Mouse (Mus musculus) limb, embryonic 10.5 days (tissue): ENCODE measurements around the gene Il22ra2. TPM values are rescaled to one million over a fixed set of nuclear protein-coding genes. Genes with fewer than 3 reads are reported as not detected.
"Not testable (repeated sequence)": the region's sequence is repeated elsewhere in the genome, so short reads cannot be mapped to it uniquely, and the experiment has no call there.

Source experiments
- DNase-seq: peaks from one replicate; pipeline ENCODE4 v3.0.0-alpha.2; 2017; ENCODE audit warnings: low spot score
- H3K27ac ChIP-seq: fragments of 300-500 bp; sonication (generic); 2 replicates; pipeline ENCODE4 v1.5.1; 2016; ENCODE audit warnings: mild to moderate bottlenecking
- H3K27me3 ChIP-seq: fragments of 300-500 bp; sonication (generic); 2 replicates; pipeline ENCODE4 v1.6.1; 2016; ENCODE audit warnings: low read depth, mild to moderate bottlenecking; ENCODE audit not compliant: poor library complexity, severe bottlenecking
- H3K36me3 ChIP-seq: fragments of 300-500 bp; sonication (generic); 2 replicates; pipeline ENCODE4 v1.6.1; 2016; ENCODE audit warnings: mild to moderate bottlenecking, moderate library complexity
- H3K4me1 ChIP-seq: fragments of 300-500 bp; sonication (generic); 2 replicates; pipeline ENCODE4 v1.6.1; 2016
- H3K4me3 ChIP-seq: fragments of 300-500 bp; sonication (generic); 2 replicates; pipeline ENCODE4 v1.5.1; 2016; ENCODE audit warnings: mild to moderate bottlenecking, moderate library complexity
- H3K9me3 ChIP-seq: fragments of 300-500 bp; sonication (generic); replicated peaks from 2 replicates; pipeline ENCODE4 v1.6.1; 2016; ENCODE audit warnings: mild to moderate bottlenecking
- WGBS: fragments of 180-500 bp; shearing (Covaris S2); methylation state at CpG from one replicate; pipeline ENCODE4 v1.1.7; 2016; 5-methylcytosine and 5-hydroxymethylcytosine counted together
- polyA plus RNA-seq: library from polyadenylated mRNA; unstranded; fragments of >200 nt; fragmentation: Nextera tagmentation; extraction: Ambion mirVana; gene quantifications from 2 replicates; pipeline ENCODE4 v1.2.1, GENCODE M21; 2016

Gene Il22ra2
- polyA plus RNA-seq, 1 experiment from 2014 or later, result not detected

GRCm38 (mm10) chr10:19591641-19592441, 30.0 kb upstream of the Il22ra2 start, which contains the start of gene Ifngr1:
Ifngr1 (plus strand) TSS chr10:19591949.
- peak within 1 kb of the TSS; percentile 93 for H3K27ac ChIP-seq
- peaks cover 11% of the 10 kb centered on the region for H3K4me1 ChIP-seq
- no peaks in the 10 kb centered on the region for H3K9me3 ChIP-seq
- no peaks in the 10 kb centered on the region for H3K27me3 ChIP-seq
- peak within 1 kb of the TSS; percentile 71 for H3K4me3 ChIP-seq
- WGBS, result under 1% methylated on average over 52 of the region's 52 CpGs
- peak; percentile 96 for DNase-seq
- no peaks in the 10 kb centered on the region for H3K36me3 ChIP-seq

GRCm38 (mm10) chr10:19592556-19592955, 29.2 kb upstream of the Il22ra2 start:
- Histone ChIP-seq H3K27ac (peak overlapping the region; percentile 93), H3K4me3 (peak overlapping the region; percentile 71)

GRCm38 (mm10) chr10:19593296-19593695, 28.5 kb upstream of the Il22ra2 start:
- Histone ChIP-seq H3K36me3 (peaks cover 5% of the 10 kb centered on the region), H3K27ac (no peak overlapping the region), H3K9me3 (no peaks in the 10 kb centered on the region), H3K27me3 (no peaks in the 10 kb centered on the region), H3K4me3 (no peak overlapping the region), H3K4me1 (peaks cover 11% of the 10 kb centered on the region)
- 86% methylated on average over 3 of the region's 3 CpGs for WGBS
- DNase-seq, result no peak

More at GRCm38 (mm10) chr10:19592556-19592955, 29.2 kb upstream of the Il22ra2 start:
- H3K27me3 ChIP-seq, result no peaks in the 10 kb centered on the region
- no peaks in the 10 kb centered on the region for H3K36me3 ChIP-seq
- 6% methylated on average over 3 of the region's 3 CpGs for WGBS
- DNase-seq, result no peak
- H3K4me1 ChIP-seq, result peaks cover 11% of the 10 kb centered on the region
- H3K9me3 ChIP-seq, result no peaks in the 10 kb centered on the region

GRCm38 (mm10) chr10:19594201-19594905, 27.4 kb upstream of the Il22ra2 start:
- DNase-seq, result no peak
- Histone ChIP-seq H3K4me3 (no peak overlapping the region), H3K27ac (no peak overlapping the region), H3K9me3 (no peaks in the 10 kb centered on the region), H3K27me3 (no peaks in the 10 kb centered on the region), H3K36me3 (peaks cover 15% of the 10 kb centered on the region), H3K4me1 (peaks cover 11% of the 10 kb centered on the region)
- WGBS, result 84% methylated on average over 3 of the region's 3 CpGs

- Histone ChIP-seq H3K4me3 (no peak overlapping the region), H3K4me1 (peaks cover 11% of the 10 kb centered on the region), H3K36me3 (peaks cover 28% of the 10 kb centered on the region), H3K27me3 (no peaks in the 10 kb centered on the region), H3K9me3 (no peaks in the 10 kb centered on the region), H3K27ac (no peak overlapping the region)
- DNase-seq, result no peak
- WGBS, result 92% methylated on average over 4 of the region's 4 CpGs
Measured at GRCm38 (mm10) chr10:19596866-19597265, 24.9 kb upstream of the Il22ra2 start.

- 91% methylated on average over 11 of the region's 11 CpGs for whole genome bisulfite sequencing
- H3K27ac ChIP-seq, result no peak overlapping the region
- H3K27me3 ChIP-seq, result no peaks in the 10 kb centered on the region
- H3K4me3 ChIP-seq, result no peak overlapping the region
- H3K4me1 ChIP-seq, result peaks cover 9% of the 10 kb centered on the region; the same call in 1 of the 2 replicates
- H3K36me3 ChIP-seq, result peaks cover 40% of the 10 kb centered on the region
- DNase-seq, result no peak
- no peaks in the 10 kb centered on the region for H3K9me3 ChIP-seq
Measured at GRCm38 (mm10) chr10:19598091-19598490, 23.7 kb upstream of the Il22ra2 start.

- Histone ChIP-seq H3K9me3 (no peaks in the 10 kb centered on the region), H3K36me3 (peaks cover 54% of the 10 kb centered on the region), H3K27ac (no peak overlapping the region), H3K4me1 (peaks cover 3% of the 10 kb centered on the region; the same call in 1 of the 2 replicates), H3K4me3 (no peak overlapping the region), H3K27me3 (no peaks in the 10 kb centered on the region)
- 86% methylated on average over 6 of the region's 6 CpGs for WGBS
- DNase-seq, result no peak
Measured at GRCm38 (mm10) chr10:19599331-19600092, 22.3 kb upstream of the Il22ra2 start.

- DNase-seq, result no peak
- WGBS, result 83% methylated on average over 3 of the region's 3 CpGs
- no peak overlapping the region for H3K4me3 ChIP-seq
- H3K4me1 ChIP-seq, result peaks cover 3% of the 10 kb centered on the region; the same call in 1 of the 2 replicates
- no peaks in the 10 kb centered on the region for H3K9me3 ChIP-seq
- H3K36me3 ChIP-seq, result peaks cover 60% of the 10 kb centered on the region
- no peaks in the 10 kb centered on the region for H3K27me3 ChIP-seq
- H3K27ac ChIP-seq, result no peak overlapping the region
Measured at GRCm38 (mm10) chr10:19600093-19600420, 21.7 kb upstream of the Il22ra2 start.

- not testable (repeated sequence) for H3K4me3 ChIP-seq, H3K4me1 ChIP-seq, H3K27me3 ChIP-seq, H3K9me3 ChIP-seq
- Histone ChIP-seq H3K36me3 (peaks cover 74% of the 10 kb centered on the region), H3K27ac (peak overlapping the region; percentile 67; the same call in 1 of the 2 replicates)
- 11% methylated on average over 1 of the region's 1 CpGs for WGBS
- DNase-seq, result peak; percentile 46
Measured at GRCm38 (mm10) chr10:19601502-19601901, 20.3 kb upstream of the Il22ra2 start.

- no peaks in the 10 kb centered on the region for H3K9me3 ChIP-seq
- DNase-seq, result no peak
- 94% methylated on average over 6 of the region's 6 CpGs for WGBS
- H3K27me3 ChIP-seq, result no peaks in the 10 kb centered on the region
- H3K4me3 ChIP-seq, result no peak overlapping the region
- peaks cover 88% of the 10 kb centered on the region for H3K36me3 ChIP-seq
- no peak overlapping the region for H3K27ac ChIP-seq
- H3K4me1 ChIP-seq, result peaks cover 3% of the 10 kb centered on the region; the same call in 1 of the 2 replicates
Measured at GRCm38 (mm10) chr10:19603231-19603630, 18.6 kb upstream of the Il22ra2 start.

- Histone ChIP-seq H3K27ac (no peak overlapping the region; the same call in 1 of the 2 replicates), H3K27me3 (no peaks in the 10 kb centered on the region), H3K4me1 (peaks cover 12% of the 10 kb centered on the region; the same call in 1 of the 2 replicates), H3K36me3 (peaks cover 56% of the 10 kb centered on the region), H3K9me3 (no peaks in the 10 kb centered on the region), H3K4me3 (no peak overlapping the region)
- no peak for DNase-seq
- WGBS, result 75% methylated on average over 14 of the region's 14 CpGs
Measured at GRCm38 (mm10) chr10:19609125-19609524, 12.7 kb upstream of the Il22ra2 start.

GRCm38 (mm10) chr10:19611616-19612015, 10.2 kb upstream of the Il22ra2 start:
- DNase-seq, result no peak
- H3K9me3 ChIP-seq, result no peaks in the 10 kb centered on the region
- no peaks in the 10 kb centered on the region for H3K27me3 ChIP-seq
- H3K4me3 ChIP-seq, result no peak overlapping the region
- 70% methylated on average over 2 of the region's 2 CpGs for WGBS
- peaks cover 31% of the 10 kb centered on the region for H3K36me3 ChIP-seq
- peaks cover 13% of the 10 kb centered on the region; the same call in 1 of the 2 replicates for H3K4me1 ChIP-seq
- H3K27ac ChIP-seq, result no peak overlapping the region
